Mouse (Mus musculus): ENCODE data around the gene Gm44805. TPM values are rescaled to one million over a fixed set of nuclear protein-coding genes. Genes with fewer than 3 reads are reported as not detected.
"Not testable (repeated sequence)": the region's sequence is repeated elsewhere in the genome, so short reads cannot be mapped to it uniquely, and the experiment has no call there.

Gm44805 gene
- polyA plus RNA-seq, 1 experiment from 2014 or later, result not detected

GRCm38 (mm10) chr7:19688611-19689010, 7.4 kb upstream of the Gm44805 start:
- DNase-seq (ENCODE audit: low spot score) (no peak), ATAC-seq (replicated peaks; ENCODE audit: low FRiP score, low TSS enrichment, low read depth) (no peak)
- 94% methylated on average over 2 of the region's 2 CpGs for WGBS
- no peak overlapping the region for H3K9ac ChIP-seq (ENCODE audit: low read length)
- H3K9me3 ChIP-seq (ENCODE audit: control insufficient read depth, low read length), result no peaks in the 10 kb centered on the region
- H3K36me3 ChIP-seq (ENCODE audit: control insufficient read depth, insufficient read depth, low read length), result no peaks in the 10 kb centered on the region
- H3K27ac ChIP-seq (ENCODE audit: low read depth), result no peak overlapping the region
- H3K27me3 ChIP-seq (replicated peaks; ENCODE audit: control insufficient read depth, insufficient read depth, low read length), result no peaks in the 10 kb centered on the region
- no peak overlapping the region for H3K4me3 ChIP-seq (ENCODE audit: low read depth, low read length)
- H3K4me1 ChIP-seq (replicated peaks; ENCODE audit: control insufficient read depth, insufficient read depth, low read length), result peaks cover 4% of the 10 kb centered on the region
- H3K4me2 ChIP-seq (ENCODE audit: low read length), result no peak overlapping the region

- H3K27me3 ChIP-seq (replicated peaks; ENCODE audit: control insufficient read depth, insufficient read depth, low read length), result no peaks in the 10 kb centered on the region
- 91% methylated on average over 10 of the region's 10 CpGs for WGBS
- DNase-seq (ENCODE audit: low spot score), result no peak
- no peak for ATAC-seq (replicated peaks; ENCODE audit: low FRiP score, low TSS enrichment, low read depth)
- H3K4me3 ChIP-seq (ENCODE audit: low read depth, low read length), result no peak overlapping the region
- H3K27ac ChIP-seq (ENCODE audit: low read depth), result no peak overlapping the region
- no peaks in the 10 kb centered on the region for H3K9me3 ChIP-seq (ENCODE audit: control insufficient read depth, low read length)
- H3K4me2 ChIP-seq (ENCODE audit: low read length), result no peak overlapping the region
- H3K4me1 ChIP-seq (replicated peaks; ENCODE audit: control insufficient read depth, insufficient read depth, low read length), result no peaks in the 10 kb centered on the region; the same call in 1 of the 2 replicates
- H3K9ac ChIP-seq (ENCODE audit: low read length), result no peak overlapping the region
- H3K36me3 ChIP-seq (ENCODE audit: control insufficient read depth, insufficient read depth, low read length), result no peaks in the 10 kb centered on the region
Observed at GRCm38 (mm10) chr7:19688101-19688500, 6.9 kb upstream of the Gm44805 start.

GRCm38 (mm10) chr7:19686927-19687583, 5.8 kb upstream of the Gm44805 start:
- WGBS, result 74% methylated on average over 8 of the region's 8 CpGs
- H3K4me1 ChIP-seq (replicated peaks; ENCODE audit: control insufficient read depth, insufficient read depth, low read length); H3K36me3 ChIP-seq (ENCODE audit: control insufficient read depth, insufficient read depth, low read length); H3K27me3 ChIP-seq (replicated peaks; ENCODE audit: control insufficient read depth, insufficient read depth, low read length); H3K9ac ChIP-seq (ENCODE audit: low read length); ATAC-seq (replicated peaks; ENCODE audit: low FRiP score, low TSS enrichment, low read depth); H3K27ac ChIP-seq (ENCODE audit: low read depth); DNase-seq (ENCODE audit: low spot score); H3K4me3 ChIP-seq (ENCODE audit: low read depth, low read length); H3K4me2 ChIP-seq (ENCODE audit: low read length); H3K9me3 ChIP-seq (ENCODE audit: control insufficient read depth, low read length): not testable (repeated sequence)

- H3K9ac ChIP-seq (ENCODE audit: low read length), result no peak overlapping the region
- no peaks in the 10 kb centered on the region for H3K9me3 ChIP-seq (ENCODE audit: control insufficient read depth, low read length)
- H3K4me2 ChIP-seq (ENCODE audit: low read length), result no peak overlapping the region
- no peaks in the 10 kb centered on the region for H3K4me1 ChIP-seq (replicated peaks; ENCODE audit: control insufficient read depth, insufficient read depth, low read length)
- WGBS, result 79% methylated on average over 6 of the region's 6 CpGs
- ATAC-seq (replicated peaks; ENCODE audit: low FRiP score, low TSS enrichment, low read depth) (no peak), DNase-seq (ENCODE audit: low spot score) (no peak)
- no peak overlapping the region for H3K27ac ChIP-seq (ENCODE audit: low read depth)
- no peaks in the 10 kb centered on the region for H3K36me3 ChIP-seq (ENCODE audit: control insufficient read depth, insufficient read depth, low read length)
- no peaks in the 10 kb centered on the region for H3K27me3 ChIP-seq (replicated peaks; ENCODE audit: control insufficient read depth, insufficient read depth, low read length)
- H3K4me3 ChIP-seq (ENCODE audit: low read depth, low read length), result no peak overlapping the region
Observed at GRCm38 (mm10) chr7:19686521-19686920, 5.3 kb upstream of the Gm44805 start.

- 50% methylated on average over 4 of the region's 4 CpGs for WGBS
- Histone ChIP-seq H3K27me3 (replicated peaks; ENCODE audit: control insufficient read depth, insufficient read depth, low read length) (no peaks in the 10 kb centered on the region), H3K27ac (ENCODE audit: low read depth) (no peak overlapping the region), H3K4me1 (replicated peaks; ENCODE audit: control insufficient read depth, insufficient read depth, low read length) (no peaks in the 10 kb centered on the region), H3K36me3 (ENCODE audit: control insufficient read depth, insufficient read depth, low read length) (no peaks in the 10 kb centered on the region), H3K9me3 (ENCODE audit: control insufficient read depth, low read length) (no peaks in the 10 kb centered on the region), H3K4me3 (ENCODE audit: low read depth, low read length) (no peak overlapping the region), H3K4me2 (ENCODE audit: low read length) (no peak overlapping the region), H3K9ac (ENCODE audit: low read length) (no peak overlapping the region)
- DNase-seq (ENCODE audit: low spot score) (no peak), ATAC-seq (replicated peaks; ENCODE audit: low FRiP score, low TSS enrichment, low read depth) (no peak)
Observed at GRCm38 (mm10) chr7:19685374-19685773, 4.2 kb upstream of the Gm44805 start.

- H3K4me3 ChIP-seq (ENCODE audit: low read depth, low read length), result no peak overlapping the region
- H3K4me1 ChIP-seq (replicated peaks; ENCODE audit: control insufficient read depth, insufficient read depth, low read length), result no peaks in the 10 kb centered on the region
- 89% methylated on average over 6 of the region's 6 CpGs for WGBS
- DNase-seq (ENCODE audit: low spot score) (no peak), ATAC-seq (replicated peaks; ENCODE audit: low FRiP score, low TSS enrichment, low read depth) (no peak)
- no peaks in the 10 kb centered on the region for H3K36me3 ChIP-seq (ENCODE audit: control insufficient read depth, insufficient read depth, low read length)
- H3K9ac ChIP-seq (ENCODE audit: low read length), result no peak overlapping the region
- H3K9me3 ChIP-seq (ENCODE audit: control insufficient read depth, low read length), result no peaks in the 10 kb centered on the region
- no peaks in the 10 kb centered on the region for H3K27me3 ChIP-seq (replicated peaks; ENCODE audit: control insufficient read depth, insufficient read depth, low read length)
- H3K4me2 ChIP-seq (ENCODE audit: low read length), result no peak overlapping the region
- H3K27ac ChIP-seq (ENCODE audit: low read depth), result no peak overlapping the region
Observed at GRCm38 (mm10) chr7:19683771-19684201, 2.6 kb upstream of the Gm44805 start.

GRCm38 (mm10) chr7:19682979-19683378, 1.8 kb upstream of the Gm44805 start:
- H3K4me1 ChIP-seq (replicated peaks; ENCODE audit: control insufficient read depth, insufficient read depth, low read length), result no peaks in the 10 kb centered on the region
- no peaks in the 10 kb centered on the region for H3K36me3 ChIP-seq (ENCODE audit: control insufficient read depth, insufficient read depth, low read length)
- no peak for DNase-seq (ENCODE audit: low spot score)
- no peak overlapping the region for H3K4me2 ChIP-seq (ENCODE audit: low read length)
- WGBS, result 66% methylated on average over 3 of the region's 3 CpGs
- ATAC-seq (replicated peaks; ENCODE audit: low FRiP score, low TSS enrichment, low read depth), result no peak
- no peaks in the 10 kb centered on the region for H3K27me3 ChIP-seq (replicated peaks; ENCODE audit: control insufficient read depth, insufficient read depth, low read length)
- no peaks in the 10 kb centered on the region for H3K9me3 ChIP-seq (ENCODE audit: control insufficient read depth, low read length)
- no peak overlapping the region for H3K27ac ChIP-seq (ENCODE audit: low read depth)
- no peak overlapping the region for H3K9ac ChIP-seq (ENCODE audit: low read length)
- no peak overlapping the region for H3K4me3 ChIP-seq (ENCODE audit: low read depth, low read length)

- Histone ChIP-seq H3K4me2 (ENCODE audit: low read length) (no peak overlapping the region), H3K9me3 (ENCODE audit: control insufficient read depth, low read length) (no peaks in the 10 kb centered on the region), H3K4me1 (replicated peaks; ENCODE audit: control insufficient read depth, insufficient read depth, low read length) (no peaks in the 10 kb centered on the region), H3K36me3 (ENCODE audit: control insufficient read depth, insufficient read depth, low read length) (no peaks in the 10 kb centered on the region), H3K9ac (ENCODE audit: low read length) (no peak overlapping the region), H3K4me3 (ENCODE audit: low read depth, low read length) (no peak overlapping the region), H3K27ac (ENCODE audit: low read depth) (no peak overlapping the region), H3K27me3 (replicated peaks; ENCODE audit: control insufficient read depth, insufficient read depth, low read length) (no peaks in the 10 kb centered on the region)
- 86% methylated on average over 2 of the region's 2 CpGs for WGBS
- DNase-seq (ENCODE audit: low spot score) (no peak), ATAC-seq (replicated peaks; ENCODE audit: low FRiP score, low TSS enrichment, low read depth) (no peak)
Observed at GRCm38 (mm10) chr7:19680702-19681101, 521 bp downstream of the Gm44805 start.

GRCm38 (mm10) chr7:19678901-19679300, 2.3 kb downstream of the Gm44805 start:
- WGBS, result 84% methylated on average over 3 of the region's 3 CpGs
- H3K9me3 ChIP-seq (ENCODE audit: control insufficient read depth, low read length), result no peaks in the 10 kb centered on the region
- no peaks in the 10 kb centered on the region for H3K27me3 ChIP-seq (replicated peaks; ENCODE audit: control insufficient read depth, insufficient read depth, low read length)
- no peak overlapping the region for H3K4me2 ChIP-seq (ENCODE audit: low read length)
- no peak overlapping the region for H3K27ac ChIP-seq (ENCODE audit: low read depth)
- no peak for ATAC-seq (replicated peaks; ENCODE audit: low FRiP score, low TSS enrichment, low read depth)
- no peak overlapping the region for H3K9ac ChIP-seq (ENCODE audit: low read length)
- no peaks in the 10 kb centered on the region for H3K4me1 ChIP-seq (replicated peaks; ENCODE audit: control insufficient read depth, insufficient read depth, low read length)
- DNase-seq (ENCODE audit: low spot score), result no peak
- no peak overlapping the region for H3K4me3 ChIP-seq (ENCODE audit: low read depth, low read length)
- H3K36me3 ChIP-seq (ENCODE audit: control insufficient read depth, insufficient read depth, low read length), result no peaks in the 10 kb centered on the region
